Mouse (Mus musculus): ENCODE results near the gene Usp45. TPM values are rescaled to one million over a fixed set of nuclear protein-coding genes. Genes with fewer than 3 reads are reported as not detected.

The Usp45 gene
- polyA plus RNA-seq, 1 experiment from 2014 or later, result 7.0 TPM

GRCm38 (mm10) chr4:21879565-21880220, 112.7 kb downstream of the Usp45 start, which contains the start of gene Coq3:
Gene Coq3, plus strand, starts transcription at chr4:21879673.
- ATAC-seq (ENCODE audit: insufficient number of reproducible peaks, low FRiP score, low TSS enrichment, low read depth), result peak; percentile 65
- H3K9me3 ChIP-seq, result no peaks in the 10 kb centered on the region
- H3K27ac ChIP-seq, result peak within 1 kb of the TSS; percentile 93
- WGBS, result under 1% methylated on average over 51 of the region's 51 CpGs
- H3K36me3 ChIP-seq, result peaks cover 6% of the 10 kb centered on the region; the same call in 1 of the 2 replicates
- H3K4me1 ChIP-seq, result no peaks in the 10 kb centered on the region
- peak within 1 kb of the TSS; percentile 59 for H3K4me2 ChIP-seq
- H3K4me3 ChIP-seq, result peak within 1 kb of the TSS; percentile 79
- H3K9ac ChIP-seq, result peak within 1 kb of the TSS; percentile 67
- no peaks in the 10 kb centered on the region for H3K27me3 ChIP-seq

GRCm38 (mm10) chr4:21882806-21883205, 115.8 kb downstream of the Usp45 start:
- no peak overlapping the region for H3K27ac ChIP-seq
- H3K36me3 ChIP-seq, result no peaks in the 10 kb centered on the region
- H3K4me3 ChIP-seq, result no peak overlapping the region
- H3K4me2 ChIP-seq, result no peak overlapping the region
- H3K4me1 ChIP-seq, result no peaks in the 10 kb centered on the region
- H3K9me3 ChIP-seq, result no peaks in the 10 kb centered on the region
- H3K27me3 ChIP-seq, result no peaks in the 10 kb centered on the region
- ATAC-seq (ENCODE audit: insufficient number of reproducible peaks, low FRiP score, low TSS enrichment, low read depth), result no peak
- 92% methylated on average over 6 of the region's 6 CpGs for WGBS
- H3K9ac ChIP-seq, result no peak overlapping the region

- H3K27me3 ChIP-seq, result no peaks in the 10 kb centered on the region
- no peaks in the 10 kb centered on the region for H3K4me1 ChIP-seq
- no peak overlapping the region for H3K27ac ChIP-seq
- no peak for ATAC-seq (ENCODE audit: insufficient number of reproducible peaks, low FRiP score, low TSS enrichment, low read depth)
- WGBS, result 85% methylated on average over 8 of the region's 8 CpGs
- no peaks in the 10 kb centered on the region for H3K9me3 ChIP-seq
- H3K4me3 ChIP-seq, result no peak overlapping the region
- no peaks in the 10 kb centered on the region for H3K36me3 ChIP-seq
- H3K4me2 ChIP-seq, result no peak overlapping the region
- H3K9ac ChIP-seq, result no peak overlapping the region
These were observed 118.9 kb downstream of the Usp45 start for GRCm38 (mm10) chr4:21885831-21886230.

Other genes with a start within 250 kb of the Usp45 start
- gene Prdm13, start 81.2 kb upstream of the Usp45 start, polyA plus RNA-seq (2015; fragmentation: Nextera tagmentation; extraction: Ambion mirVana), result not detected in 2 replicates
- gene Ccnc, start 39.5 kb upstream of the Usp45 start, polyA plus RNA-seq (2015; fragmentation: Nextera tagmentation; extraction: Ambion mirVana), result 36.9 and 39.4 TPM in 2 replicates
- 6.6 and 7.3 TPM in 2 replicates for gene Tstd3, start 56 bp downstream of the Usp45 start, polyA plus RNA-seq (2015; fragmentation: Nextera tagmentation; extraction: Ambion mirVana)
- 132 and 135 TPM in 2 replicates for gene Pnisr, start 80.4 kb downstream of the Usp45 start, polyA plus RNA-seq (2015; fragmentation: Nextera tagmentation; extraction: Ambion mirVana)
- 11.9 and 12.0 TPM in 2 replicates for gene Coq3, start 112.5 kb downstream of the Usp45 start, polyA plus RNA-seq (2015; fragmentation: Nextera tagmentation; extraction: Ambion mirVana)
- 2.4 and 3.8 TPM in 2 replicates for gene Faxc, start 164.2 kb downstream of the Usp45 start, polyA plus RNA-seq (2015; fragmentation: Nextera tagmentation; extraction: Ambion mirVana)

Measured in limb, embryonic 15.5 days (tissue).